Mouse (Mus musculus) G1E (cell line): ENCODE results near the gene Bnip1.

Experiments
- CTCF ChIP-seq: IDR thresholded peaks from 2 replicates; pipeline ENCODE4 v1.5.1; 2012; ENCODE audit warnings: low read depth, low read length, inconsistent platforms, mixed read lengths
- POLR2AphosphoS5 ChIP-seq: IDR thresholded peaks from 2 replicates; pipeline ENCODE4 v1.6.1; 2012; ENCODE audit warnings: low read depth, low read length, inconsistent platforms; ENCODE audit not compliant: insufficient replicate concordance

DNA sequence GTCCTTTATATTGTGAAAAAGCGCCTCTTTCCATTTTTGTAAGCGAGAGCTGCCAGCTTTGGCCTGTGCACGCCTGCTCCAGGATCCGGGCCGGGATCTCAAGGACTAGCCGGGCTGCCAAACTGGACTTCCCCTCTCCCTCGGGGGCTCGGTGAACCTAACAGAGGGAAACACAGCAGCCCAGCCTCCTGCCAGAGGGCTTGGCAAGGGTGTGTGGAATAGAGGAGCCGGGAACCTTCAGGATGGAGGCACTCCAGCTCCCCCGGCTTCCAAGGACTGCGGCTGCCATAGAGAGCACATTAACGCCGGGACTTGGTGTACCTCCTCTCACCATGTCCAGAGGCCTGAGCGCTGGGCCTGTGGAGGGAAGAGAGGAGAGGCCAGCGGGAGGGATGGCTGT, 11.2 kb downstream of the Bnip1 start:
- no peak for TF ChIP-seq CTCF
- TF ChIP-seq POLR2AphosphoS5 = no peak
